Mouse (Mus musculus) MN1 (cell line): ENCODE data around the gene Olfr691.
"Not testable (repeated sequence)": the region's sequence is repeated elsewhere in the genome, so short reads cannot be mapped to it uniquely, and the experiment has no call there.

Experiments used
- DNase-seq: peaks from one replicate; pipeline ENCODE4 v3.0.0-alpha.2; 2016; ENCODE audit warnings: low spot score

Gene Olfr691

GRCm38 (mm10) chr7:105342170-105342569 lies at the start of gene Olfr691:
Olfr691 (minus strand) TSS chr7:105342270.
- no peak for DNase-seq

- DNase-seq = no peak
Measured at GRCm38 (mm10) chr7:105390236-105390635, 48.2 kb upstream of the Olfr691 start.

DNA sequence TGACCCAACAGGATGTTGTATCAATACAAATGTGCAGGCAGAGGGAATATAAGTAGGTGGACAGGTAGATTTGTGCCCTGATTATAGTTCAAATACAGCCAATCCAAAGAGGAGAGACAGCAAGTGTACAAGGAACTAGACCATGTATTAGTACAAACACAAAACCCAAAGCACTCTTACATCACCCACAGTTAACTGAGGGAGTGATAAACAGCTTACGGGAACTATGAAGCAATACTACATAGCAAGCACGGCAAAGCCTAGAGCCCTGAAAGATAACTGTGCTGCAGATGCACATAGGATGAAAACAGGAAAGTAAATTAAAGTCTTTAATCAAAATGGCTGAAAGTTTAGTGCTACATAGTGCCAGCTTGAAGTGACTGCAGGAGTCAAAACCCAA lies 45.6 kb upstream of the Olfr691 start:
- DNase-seq = no peak

- no peak for DNase-seq
Measured at GRCm38 (mm10) chr7:105380329-105380728, 38.3 kb upstream of the Olfr691 start.

- DNase-seq = no peak
Measured at GRCm38 (mm10) chr7:105374866-105375265, 32.8 kb upstream of the Olfr691 start, which contains the start of gene Gm5901. Gm5901 (plus strand) TSS chr7:105375038.

GRCm38 (mm10) chr7:105373976-105374375 lies 31.9 kb upstream of the Olfr691 start:
- DNase-seq = no peak

GRCm38 (mm10) chr7:105373509-105373908 lies 31.4 kb upstream of the Olfr691 start:
- DNase-seq = no peak

DNA sequence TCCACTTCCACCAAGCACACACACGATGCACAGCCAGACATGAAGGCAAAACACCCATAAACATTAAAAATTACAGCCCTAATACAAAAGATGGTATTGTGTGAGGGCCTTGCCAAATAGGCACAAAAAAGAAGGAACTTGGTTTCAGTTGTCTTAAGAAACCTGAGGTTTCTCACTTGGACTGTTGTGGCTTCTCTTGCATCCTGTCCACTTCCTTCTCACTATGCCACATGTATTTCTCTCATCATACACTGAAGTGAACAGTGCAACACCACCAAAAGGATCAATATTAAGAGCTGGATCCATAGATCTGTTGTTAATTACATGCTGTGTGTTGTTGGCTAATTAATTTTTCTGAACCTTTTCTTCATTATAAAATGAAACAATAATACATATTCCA lies 30.8 kb upstream of the Olfr691 start:
- DNase-seq = no peak

- DNase-seq = no peak
Measured at GRCm38 (mm10) chr7:105368521-105368920, 26.5 kb upstream of the Olfr691 start.

DNA sequence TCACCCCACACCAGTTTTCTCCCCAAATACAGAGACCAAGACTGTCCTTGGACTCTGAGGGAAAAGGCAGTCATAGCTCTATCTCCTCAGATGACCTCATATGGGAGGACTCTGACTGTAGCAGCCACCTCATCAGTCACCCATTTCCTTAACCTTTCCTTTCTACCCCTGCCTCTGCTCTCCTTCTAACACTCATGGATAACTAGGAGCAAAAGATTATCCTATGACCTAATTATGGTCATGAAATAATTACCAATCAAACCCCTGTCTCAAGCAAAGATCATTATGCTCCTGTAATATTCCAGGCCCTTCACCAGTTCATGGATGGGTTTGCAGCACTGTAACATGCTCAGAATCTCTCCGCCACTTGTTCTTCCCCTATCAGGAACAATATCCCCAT lies 25.9 kb upstream of the Olfr691 start, which contains the start of gene Olfr692:
Olfr692 (plus strand) TSS at position 301 of the 400 bp plus-strand sequence.
- no peak for DNase-seq

DNA sequence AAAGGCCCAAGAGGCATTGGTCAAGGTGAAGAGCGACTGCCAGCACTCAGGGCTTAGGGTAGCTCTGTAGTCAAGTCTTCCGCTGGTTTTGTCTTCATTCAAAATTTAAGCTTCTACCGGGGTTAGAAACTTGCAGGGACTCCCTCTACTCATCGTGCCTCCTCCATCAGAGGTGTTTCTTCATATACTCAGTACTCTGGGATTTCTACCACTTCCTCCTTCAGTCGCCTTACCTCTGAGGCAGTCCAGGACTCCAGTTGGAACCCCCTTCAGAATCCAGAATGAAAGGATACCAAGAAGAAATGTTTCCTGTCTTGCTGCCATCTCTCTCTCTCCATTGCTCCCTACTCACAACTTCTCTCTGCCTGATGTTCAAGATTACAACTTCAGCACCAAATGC lies 25.2 kb upstream of the Olfr691 start:
- no peak for DNase-seq

DNA sequence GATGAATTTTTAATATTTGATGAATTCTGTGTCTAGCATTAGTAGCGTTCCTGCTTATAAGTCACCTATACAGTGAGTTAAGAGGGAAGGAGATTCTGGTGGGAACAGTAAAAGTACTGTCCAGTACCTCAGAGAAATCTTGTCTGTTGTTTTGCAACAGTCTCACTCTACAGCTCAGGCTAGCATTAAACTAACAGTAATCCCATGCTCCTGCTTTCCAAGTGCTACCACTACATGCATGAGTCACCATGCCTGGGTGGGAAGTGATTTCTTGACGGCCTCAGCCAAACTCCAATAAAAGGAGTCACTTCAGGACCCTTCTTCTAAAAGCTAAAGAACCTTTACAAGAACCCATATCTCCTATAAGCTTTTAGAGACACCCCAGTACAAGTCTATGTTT lies 19.6 kb upstream of the Olfr691 start:
- DNase-seq = no peak

- not testable (repeated sequence) for DNase-seq
Measured at GRCm38 (mm10) chr7:105356487-105356886, 14.4 kb upstream of the Olfr691 start.

GRCm38 (mm10) chr7:105356064-105356463 lies 14.0 kb upstream of the Olfr691 start:
- not testable (repeated sequence) for DNase-seq

DNA sequence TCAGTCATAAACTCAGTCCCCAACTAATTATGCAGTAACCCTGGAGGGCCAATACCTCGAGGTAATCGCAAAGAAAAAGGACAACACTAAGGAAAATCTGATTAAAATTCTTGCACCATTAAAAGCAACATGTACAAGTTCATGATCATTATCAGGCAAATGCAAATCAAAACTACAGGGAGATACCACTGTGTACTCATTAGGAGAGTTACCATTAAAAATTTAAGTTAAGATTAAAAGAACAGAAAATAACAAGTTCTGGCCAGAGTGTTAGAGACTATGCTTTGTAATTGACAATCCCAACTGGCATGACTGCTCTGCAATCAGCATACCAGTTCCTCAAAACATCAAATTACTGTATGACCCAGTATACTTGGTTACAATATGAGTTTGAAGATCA lies 682 bp upstream of the Olfr691 start:
- DNase-seq = no peak

DNA sequence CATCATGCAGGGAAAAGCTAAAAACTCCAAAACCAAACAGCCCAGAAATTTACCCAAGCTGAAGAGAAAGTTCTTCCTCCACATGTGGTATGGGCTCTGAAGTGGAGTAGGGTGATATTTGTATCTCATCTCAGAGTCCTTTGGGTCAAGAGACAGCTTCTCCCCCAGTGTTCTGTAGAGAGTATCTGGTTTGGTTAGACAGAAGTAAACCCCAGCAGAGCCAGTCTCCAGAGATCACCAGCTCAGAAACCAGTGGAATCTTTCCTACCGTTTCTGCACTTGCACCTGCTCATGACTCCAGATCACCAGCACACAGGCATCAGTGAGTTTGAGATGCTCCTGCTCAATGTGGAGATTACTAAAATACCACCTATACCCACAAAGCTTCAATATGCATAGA lies 8.1 kb downstream of the Olfr691 start, which contains the start of gene Olfr690:
Olfr690 (minus strand) TSS at position 101 of the 400 bp plus-strand sequence.
- no peak for DNase-seq

DNA sequence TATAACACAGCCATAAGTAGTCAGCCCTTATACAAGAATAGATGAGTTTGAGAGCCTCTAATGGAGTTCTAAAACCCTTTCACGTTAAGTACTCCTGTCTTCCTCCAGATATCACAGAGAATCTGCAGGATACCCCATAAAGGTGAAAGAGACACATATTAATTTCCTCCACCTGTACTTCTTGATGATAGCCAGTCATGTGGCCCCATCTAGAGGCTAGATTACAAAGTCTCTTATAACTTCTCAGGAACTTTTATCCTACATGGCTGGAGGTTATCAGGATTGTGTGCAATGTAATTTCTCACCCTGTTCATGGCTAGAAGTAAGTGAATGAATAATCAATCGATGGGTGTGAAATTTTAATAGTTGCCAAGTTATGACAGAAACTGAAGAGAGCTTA lies 16.8 kb downstream of the Olfr691 start:
- no peak for DNase-seq

- no peak for DNase-seq
Measured at GRCm38 (mm10) chr7:105310865-105311264, 31.2 kb downstream of the Olfr691 start, which contains the start of gene Olfr689. Olfr689 (plus strand) TSS chr7:105311165.

DNA sequence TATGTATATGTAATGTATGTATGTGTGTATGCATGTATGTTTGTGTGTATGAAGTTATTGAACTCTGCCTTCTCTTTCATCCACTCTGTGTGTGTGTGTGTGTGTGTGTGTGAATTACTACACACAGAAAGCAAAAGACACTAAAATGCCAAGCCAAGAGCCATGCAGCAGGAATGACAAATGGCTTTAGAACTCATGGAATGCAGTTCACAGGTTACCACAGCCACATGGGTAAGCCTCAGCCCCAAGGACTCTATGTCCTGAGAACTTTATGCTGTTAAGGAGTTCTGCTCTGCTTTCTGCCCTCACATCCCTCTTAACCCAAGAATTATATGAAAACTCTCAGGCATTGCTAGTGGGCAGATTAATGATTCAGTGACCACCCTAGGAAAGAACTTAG lies 52.0 kb downstream of the Olfr691 start:
- DNase-seq = no peak

DNA sequence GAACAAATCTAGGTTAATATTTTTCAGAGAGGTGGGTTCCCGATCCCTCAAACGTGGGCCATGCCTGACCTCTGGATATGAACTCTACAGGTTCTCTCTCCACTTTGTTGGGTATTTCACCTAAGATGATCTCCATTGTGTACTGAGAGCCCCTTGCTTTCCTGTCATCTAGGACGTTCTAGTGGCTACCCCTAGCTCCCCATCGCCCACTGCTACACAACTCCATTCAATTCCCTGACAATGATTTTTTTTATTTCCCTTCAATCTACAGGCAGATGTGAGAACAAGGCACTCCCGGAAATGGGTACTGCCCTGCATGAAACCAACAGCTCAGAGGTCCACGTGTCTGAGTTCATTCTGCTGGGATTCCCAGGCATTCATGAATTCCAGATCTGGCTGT lies 54.3 kb downstream of the Olfr691 start, which contains the start of gene Olfr688:
Olfr688 (plus strand) TSS at position 301 of the 400 bp plus-strand sequence.
- DNase-seq = no peak
